Mouse (Mus musculus) mature B cell (primary cell): ENCODE results near the gene Sox13.

Experiments used
- in situ Hi-C: fragments of 300-500 bp; cut with MboI; formaldehyde crosslinking; loops from 2 replicates; pipeline ENCODE4 v1.14.3; 2019

The Sox13 gene

DNA sequence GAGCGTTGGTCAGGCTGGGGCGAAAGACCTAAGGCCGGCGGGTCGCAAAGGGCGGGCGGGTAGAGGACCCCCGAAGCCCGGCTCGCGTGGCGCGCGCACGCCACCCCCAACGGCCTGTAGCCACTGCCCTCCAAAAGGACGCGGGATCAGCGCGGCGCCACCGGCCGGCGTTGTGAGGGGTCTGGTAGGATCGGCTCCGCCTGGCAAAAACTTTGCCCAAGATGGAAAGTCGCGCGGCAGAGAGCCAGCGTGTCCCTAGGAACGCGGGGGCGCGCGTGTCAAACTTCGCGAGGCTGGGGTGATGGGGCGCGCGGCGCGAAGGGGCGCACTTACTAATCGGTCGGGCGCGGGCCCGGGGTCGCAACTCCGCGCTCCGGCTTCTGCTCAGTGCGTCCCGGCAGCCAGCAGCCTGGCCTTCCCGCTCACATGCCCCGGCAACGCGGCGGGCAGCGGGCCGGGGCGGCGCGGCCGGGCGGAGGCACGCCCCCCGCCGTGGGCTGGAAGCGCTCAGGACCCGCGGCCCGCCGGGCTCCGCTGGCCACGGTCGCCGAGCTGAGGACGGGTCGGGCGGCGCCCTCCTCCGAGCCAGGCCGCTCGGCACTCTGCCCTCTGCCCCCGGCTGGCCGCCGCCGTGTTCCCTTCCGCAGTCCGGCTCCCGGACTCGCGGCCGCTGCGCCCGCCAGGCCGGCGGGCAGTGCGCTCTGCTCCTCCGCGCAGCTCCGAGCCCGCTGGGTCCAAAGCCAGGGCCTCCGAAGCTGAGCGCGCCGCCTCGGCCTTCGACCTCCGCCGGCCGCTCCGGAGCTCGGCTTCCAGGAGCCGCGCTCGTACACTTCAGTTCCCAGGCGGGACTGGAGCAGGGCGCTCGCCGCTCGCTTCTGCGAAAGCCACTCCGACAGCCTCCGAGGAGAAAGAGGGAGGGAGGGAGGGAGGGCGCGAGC, at the start of gene Sox13:
Gene Sox13 (minus strand): TSS at position 835 of the 938 bp plus-strand sequence.
- in situ Hi-C loops = no loop called here

DNA sequence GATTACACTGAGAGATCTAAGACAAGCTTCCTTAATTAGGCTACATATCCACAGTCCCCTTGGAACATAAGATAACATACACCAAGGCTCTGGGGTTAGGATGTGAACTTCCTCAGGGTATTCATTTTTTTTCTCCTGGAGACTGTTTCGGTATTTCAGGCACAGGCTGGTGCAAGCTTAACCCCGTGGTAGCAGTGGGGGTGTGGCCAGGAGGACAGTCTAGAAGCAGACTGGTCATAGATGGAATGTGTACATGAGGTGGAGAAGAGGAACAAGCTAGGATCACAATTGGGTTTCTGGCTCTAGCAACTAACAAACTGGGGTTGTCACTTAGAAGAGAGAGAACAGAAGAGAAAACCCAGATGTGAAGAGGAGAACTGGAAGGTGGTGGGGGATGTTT, 47.4 kb upstream of the Sox13 start:
- in situ Hi-C loops = no loop called here

DNA sequence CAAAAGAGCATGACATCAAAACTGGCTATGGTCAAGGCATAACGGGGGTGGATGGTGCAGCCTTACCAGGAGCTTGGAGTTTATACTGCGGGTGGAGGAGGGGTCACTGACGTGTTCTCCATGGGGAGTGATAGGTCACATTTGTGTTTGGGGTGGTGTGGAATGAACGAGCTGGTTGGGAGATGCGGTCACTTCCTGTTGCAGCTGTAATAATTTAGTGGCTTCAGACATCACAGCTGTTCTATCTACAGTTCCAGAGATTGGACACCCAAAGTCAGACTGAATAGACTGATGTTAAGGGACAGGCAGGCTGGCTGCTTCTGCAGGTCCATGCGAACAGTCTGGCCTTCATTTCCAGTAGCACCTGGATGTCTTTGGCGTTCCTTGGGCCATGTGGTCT, 46.9 kb upstream of the Sox13 start:
- in situ Hi-C loops = no loop called here

- in situ Hi-C loops = no loop called here
Measured at GRCm38 (mm10) chr1:133470242-133471025, 46.3 kb upstream of the Sox13 start.

DNA sequence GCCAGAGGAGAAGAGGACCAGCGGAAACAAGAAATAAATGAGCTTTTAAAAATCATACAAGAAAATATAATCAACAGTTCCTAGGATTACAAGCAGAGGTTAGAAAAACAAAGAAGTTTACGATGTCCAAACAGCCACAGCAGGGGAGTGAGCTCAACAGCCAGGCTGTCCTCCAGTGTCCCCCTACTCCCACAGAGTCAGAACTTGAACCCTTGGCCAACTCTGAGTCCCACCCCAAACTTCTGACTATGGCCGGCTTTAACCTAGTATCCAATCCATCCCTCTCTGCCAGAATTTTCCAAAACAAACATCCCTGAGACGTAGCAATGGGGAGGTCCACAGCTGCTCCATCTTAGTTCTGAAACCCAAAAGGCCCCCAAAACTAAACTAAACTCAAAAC, 45.0 kb upstream of the Sox13 start:
- in situ Hi-C loops = no loop called here

- in situ Hi-C loops = no loop called here
Measured at GRCm38 (mm10) chr1:133468751-133469150, 44.6 kb upstream of the Sox13 start.

GRCm38 (mm10) chr1:133467905-133468304, 43.7 kb upstream of the Sox13 start:
- in situ Hi-C loops = no loop called here

- in situ Hi-C loops = no loop called here
Measured at GRCm38 (mm10) chr1:133463138-133463537, 39.0 kb upstream of the Sox13 start.

- in situ Hi-C loops = no loop called here
Measured at GRCm38 (mm10) chr1:133460996-133461395, 36.8 kb upstream of the Sox13 start.

- in situ Hi-C loops = no loop called here
Measured at GRCm38 (mm10) chr1:133456097-133456496, 31.9 kb upstream of the Sox13 start.

GRCm38 (mm10) chr1:133452564-133453165, 28.5 kb upstream of the Sox13 start:
- in situ Hi-C loops = no loop called here

DNA sequence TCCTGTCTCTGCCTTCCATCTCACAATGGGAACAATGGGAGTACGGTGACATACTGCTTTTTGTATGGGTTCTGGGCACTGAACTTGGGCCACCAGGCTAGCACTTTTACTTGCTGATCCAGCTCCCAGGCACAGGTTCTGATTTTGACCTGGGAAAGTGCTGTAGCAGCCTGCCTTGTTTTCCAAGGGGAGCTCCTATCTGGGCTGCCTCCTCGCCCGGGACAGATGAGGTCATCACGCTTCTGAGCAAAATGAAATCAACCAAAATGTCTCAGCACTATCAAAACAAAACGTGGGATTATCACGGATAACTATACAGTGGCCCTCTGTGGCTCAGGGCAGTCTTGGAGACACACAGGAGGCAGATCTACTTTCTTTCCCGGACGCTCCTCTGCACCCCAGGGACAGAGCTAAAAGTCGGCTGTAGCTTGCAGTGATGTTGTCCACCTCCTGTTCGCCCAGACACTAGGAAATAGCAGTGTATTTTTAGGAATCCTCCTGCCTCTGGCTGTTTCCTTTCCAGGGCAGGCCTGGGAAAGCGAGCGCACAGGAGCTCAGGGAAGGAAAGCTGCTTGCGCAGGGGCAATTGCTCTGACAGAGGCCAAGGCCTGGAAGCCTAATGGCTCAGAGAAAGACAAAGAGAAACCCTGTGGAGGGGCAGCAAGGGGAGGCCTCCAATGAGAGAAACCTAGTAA, 27.8 kb upstream of the Sox13 start:
- in situ Hi-C loops = no loop called here

DNA sequence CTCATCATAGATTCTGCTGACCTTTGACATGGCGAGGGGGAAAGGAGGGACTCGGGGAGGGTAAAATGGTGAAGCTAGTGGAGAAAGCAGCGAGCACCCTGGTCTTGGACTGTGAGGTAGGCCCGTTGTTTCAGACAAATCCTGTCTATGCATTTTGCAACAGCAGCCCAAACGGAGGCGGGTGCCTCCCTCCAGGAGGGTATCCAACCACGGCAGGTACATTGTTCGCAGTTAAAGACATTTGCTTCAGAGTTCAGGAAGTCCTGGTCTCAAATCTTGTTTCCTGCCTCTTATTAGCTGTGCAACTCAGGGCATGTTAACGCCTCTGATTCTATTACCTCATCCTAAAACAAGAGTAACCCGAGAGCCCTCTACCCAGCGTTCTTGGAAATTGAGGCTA, 26.8 kb upstream of the Sox13 start:
- in situ Hi-C loops = no loop called here

DNA sequence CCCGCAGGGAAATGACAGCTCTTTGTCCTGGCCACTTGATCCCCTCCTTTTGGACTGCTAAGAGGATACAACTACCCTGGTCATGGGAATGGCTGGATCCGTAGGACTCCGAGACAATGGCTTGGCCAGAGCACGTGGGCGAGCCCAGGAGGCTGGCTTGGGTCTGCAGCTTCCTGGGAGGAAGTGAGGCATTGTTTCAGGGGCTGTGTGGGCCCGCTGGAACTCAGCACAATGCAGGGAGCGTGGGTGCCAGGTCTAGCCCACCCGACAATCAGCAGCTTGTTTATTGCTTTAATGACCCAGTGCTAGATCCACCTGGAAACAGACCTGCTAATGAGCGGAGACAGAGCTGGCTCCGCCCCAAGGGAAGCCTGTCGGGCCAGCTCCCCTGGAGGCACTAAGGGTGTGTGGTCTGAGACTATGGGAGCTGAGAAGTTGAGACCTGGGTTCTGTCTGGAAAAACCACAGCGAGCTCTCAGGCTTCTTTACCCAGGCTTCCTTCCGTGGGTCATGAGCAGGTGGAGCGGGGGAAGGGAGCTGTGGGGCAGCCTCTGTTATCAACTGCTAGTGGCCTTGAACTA, 24.3 kb upstream of the Sox13 start:
- in situ Hi-C loops = no loop called here

DNA sequence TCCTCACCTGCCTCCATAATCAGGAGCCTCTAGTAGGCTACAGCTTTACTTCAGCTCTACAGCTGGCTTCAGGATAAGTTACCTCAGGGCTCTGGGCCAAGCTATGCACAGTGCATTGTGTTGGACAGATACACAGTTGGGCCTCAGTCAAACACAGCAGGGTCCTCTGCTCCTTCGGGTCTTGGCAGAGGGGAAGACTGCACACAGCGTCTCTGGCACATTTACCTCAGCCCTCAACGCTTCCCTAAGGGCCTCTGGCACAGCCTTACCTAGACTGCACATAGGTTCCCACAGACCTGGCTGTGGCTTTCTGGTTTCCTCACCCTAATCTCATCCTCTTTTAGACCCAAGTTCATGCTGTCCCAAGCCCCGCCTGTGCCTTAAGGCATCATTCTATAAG, 22.1 kb upstream of the Sox13 start:
- in situ Hi-C loops = no loop called here

GRCm38 (mm10) chr1:133444315-133444714, 20.1 kb upstream of the Sox13 start:
- in situ Hi-C loops = no loop called here

DNA sequence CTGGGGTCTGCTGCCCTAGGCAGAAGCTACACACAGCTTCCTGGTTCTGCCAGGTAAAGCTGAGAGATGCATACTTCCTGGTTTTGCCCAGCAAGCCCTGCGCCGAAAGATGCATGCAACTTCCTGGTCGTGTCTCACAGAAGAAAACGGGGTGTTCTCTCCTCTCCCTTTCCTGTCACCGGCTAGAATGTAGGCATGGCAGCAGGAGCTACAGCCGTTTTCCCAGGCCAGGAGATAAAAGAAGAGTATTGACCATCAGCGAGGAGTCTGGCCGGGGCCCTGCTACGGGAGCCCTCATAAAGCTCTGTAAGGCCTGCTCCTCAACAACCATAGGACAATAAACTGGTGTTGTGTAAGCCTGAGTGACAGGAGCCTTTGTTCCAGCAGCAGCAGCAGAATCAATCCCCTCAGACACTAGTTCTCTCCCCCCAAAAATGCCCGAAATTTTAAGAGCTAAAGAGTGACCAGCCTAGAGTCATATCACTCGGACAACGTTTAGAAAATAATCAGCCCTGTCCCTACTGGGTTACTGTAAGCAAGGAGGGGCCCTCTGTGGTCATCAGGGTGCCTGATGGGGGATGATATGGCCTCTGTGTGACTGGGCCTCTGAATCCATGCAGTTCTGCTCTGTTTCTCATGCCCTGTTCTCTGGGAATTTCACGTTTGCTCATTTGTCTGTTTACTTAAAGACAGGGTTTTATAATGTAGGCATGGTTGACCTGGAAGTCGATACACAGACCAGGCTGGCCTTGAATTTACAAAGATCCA, 13.9 kb upstream of the Sox13 start:
- in situ Hi-C loops = no loop called here

DNA sequence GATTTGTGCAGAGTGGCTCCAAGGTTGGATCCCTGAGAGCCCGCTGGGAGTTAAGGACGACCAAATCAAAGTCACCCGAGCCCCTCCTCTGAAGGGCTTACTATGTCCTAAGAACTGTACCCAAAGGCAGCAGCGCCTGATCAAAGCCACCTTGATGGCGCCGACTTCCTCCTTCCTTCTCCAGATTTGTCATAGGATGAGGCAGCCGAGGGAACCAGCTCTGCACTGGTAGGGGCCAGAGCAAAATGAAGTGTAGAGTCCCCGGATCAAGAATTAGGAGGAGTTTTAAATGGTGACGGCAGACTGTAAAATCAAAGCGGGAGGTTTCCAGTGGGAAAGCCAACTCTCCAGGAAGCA, 10.6 kb upstream of the Sox13 start:
- in situ Hi-C loops = no loop called here

DNA sequence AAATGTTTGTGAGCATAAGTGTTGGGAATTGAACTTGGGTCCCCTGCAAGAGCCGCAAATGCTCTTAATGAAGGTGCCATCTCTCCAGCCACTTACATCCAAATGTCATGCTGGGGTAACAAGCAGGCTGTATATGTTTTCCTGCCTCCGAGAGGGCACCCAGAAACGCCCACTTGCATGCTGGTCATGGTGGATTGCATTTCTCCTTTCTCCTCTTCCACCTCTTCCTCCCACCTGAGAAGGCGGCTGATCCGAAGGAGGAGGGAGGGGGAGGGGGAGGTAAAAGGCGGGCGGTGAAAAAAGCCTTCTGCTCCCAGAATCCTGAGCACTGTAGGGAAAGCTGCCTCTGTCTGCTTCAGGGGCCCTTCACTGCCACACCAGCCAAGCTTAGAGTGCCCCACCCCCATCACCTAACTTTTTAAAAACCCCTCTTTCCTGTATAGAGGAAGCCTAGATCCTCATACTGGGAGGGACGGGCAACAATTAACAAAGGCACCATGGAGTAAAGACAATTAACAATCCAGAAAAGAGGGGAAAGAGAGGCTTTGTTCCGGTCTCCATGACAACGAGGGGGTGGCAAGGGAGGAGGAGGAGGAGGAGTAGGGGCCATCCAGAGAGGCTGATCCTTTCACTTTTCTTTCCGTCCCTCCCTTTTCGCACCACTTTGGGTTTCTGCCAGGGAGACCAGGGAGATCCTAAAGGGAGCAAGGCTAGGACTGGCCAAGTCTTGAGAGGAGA, 10.0 kb upstream of the Sox13 start:
- in situ Hi-C loops = no loop called here

DNA sequence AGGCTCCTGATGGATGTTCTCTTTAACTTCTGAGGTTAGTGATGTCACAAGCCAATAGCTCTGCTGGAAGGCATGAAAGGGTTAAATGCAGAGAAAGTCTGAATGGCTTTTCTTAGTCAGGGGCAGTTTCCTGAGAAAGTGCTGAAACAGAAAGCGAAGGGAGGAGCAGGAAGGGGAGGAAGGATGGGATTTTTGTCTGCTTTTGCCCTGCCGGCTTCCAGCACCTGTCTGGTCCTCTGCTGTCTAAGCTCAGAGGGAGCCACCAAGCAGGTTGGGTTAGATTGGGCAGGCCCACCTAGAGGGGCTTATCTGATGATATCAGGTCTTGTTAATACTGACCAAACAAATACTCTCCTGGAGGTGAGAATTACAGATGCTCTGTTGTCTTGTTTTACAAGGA, 8.4 kb upstream of the Sox13 start:
- in situ Hi-C loops = no loop called here
